In the genomic region with DNA sequence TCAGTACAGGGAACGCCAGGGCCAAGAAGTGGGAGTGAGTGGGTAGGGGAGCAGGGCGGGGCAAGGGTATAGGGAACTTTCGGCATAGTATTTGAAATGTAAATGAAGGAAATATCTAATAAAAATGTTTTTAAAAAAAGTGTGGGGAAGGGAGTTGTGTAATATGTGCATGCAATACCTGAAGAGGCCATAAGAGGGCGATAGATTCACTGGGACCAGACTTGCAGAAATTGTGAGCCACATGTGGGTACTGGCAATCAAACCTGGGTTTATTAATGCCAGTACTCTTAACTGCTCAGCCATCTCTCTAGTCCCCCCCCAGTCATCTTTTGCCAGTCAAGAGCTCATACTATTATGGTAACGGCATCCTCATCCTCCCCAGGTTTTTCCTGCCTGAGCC, we compare ENCODE assay signal across 9 mouse cellular contexts. TPM values are rescaled to one million over a fixed set of nuclear protein-coding genes. Genes with fewer than 3 reads are reported as not detected.
DNase-seq lines count a peak whose midpoint lies in the region; ATAC-seq and TF ChIP-seq lines count a peak whose summit lies in the region.
"Had no signal": no experiment of that assay in that cellular context is flagged by ENCODE, and none has a peak within 500 bp of the region (broad histone marks: within the 10 kb centered on the region; RNA-seq: fewer than 3 reads in every experiment).

No protein-coding gene starts in this region.

- intact Hi-C loops in heart, postnatal 10 days (cut with DNase I) = loop anchor here (10.0 kb wide), 2 partner anchors 216 to 316 kb away; a partner anchor contains a TSS

- no peak overlapping the region for H3K4me3 ChIP-seq in heart, embryonic 11.5 days (ENCODE audit: low read depth, low read length)
- H3K4me3 ChIP-seq in ES-E14 (ENCODE audit: insufficient read depth in 1 of 2, low read depth in 1 of 2, low read length in 2 of 2, poor library complexity in 1 of 2, severe bottlenecking in 1 of 2) = no peak overlapping the region
- no peak overlapping the region for H3K4me3 ChIP-seq in embryonic facial prominence, embryonic 11.5 days (ENCODE audit: low read depth, low read length)
- H3K4me3 ChIP-seq: erythroblast, embryonic 14.5 days had no signal

- no peaks in the 10 kb centered on the region for H3K9me3 ChIP-seq in heart, embryonic 11.5 days (replicated peaks; ENCODE audit: control insufficient read depth, low read length)
- H3K9me3 ChIP-seq in ES-E14 (ENCODE audit: control insufficient read depth, insufficient read depth, low read depth, low read length) = no peaks in the 10 kb centered on the region
- no peaks in the 10 kb centered on the region for H3K9me3 ChIP-seq in embryonic facial prominence, embryonic 11.5 days (replicated peaks; ENCODE audit: control insufficient read depth, low read length)

- no peaks in the 10 kb centered on the region for H3K4me1 ChIP-seq in heart, embryonic 11.5 days (ENCODE audit: control insufficient read depth, insufficient read depth, low read length)
- no peaks in the 10 kb centered on the region for H3K4me1 ChIP-seq in ES-E14 (ENCODE audit: control insufficient read depth in 2 of 2, insufficient read depth in 2 of 2, low read length in 2 of 2, poor library complexity in 1 of 2)
- no peaks in the 10 kb centered on the region for H3K4me1 ChIP-seq in embryonic facial prominence, embryonic 11.5 days (ENCODE audit: control insufficient read depth, insufficient read depth, low read length)

- in situ Hi-C loops in ES-E14 (cut with MboI; ENCODE audit: low sequenced_read_pairs in 2 of 2, unreplicated experiment in 2 of 2) = no loop called here

- H3K9ac ChIP-seq in heart, embryonic 11.5 days (ENCODE audit: low read depth, low read length) = no peak overlapping the region
- no peak overlapping the region for H3K9ac ChIP-seq in ES-E14 (ENCODE audit: insufficient read depth, low read depth, low read length, poor library complexity, severe bottlenecking)
- no peak overlapping the region for H3K9ac ChIP-seq in embryonic facial prominence, embryonic 11.5 days (replicated peaks; ENCODE audit: low read length)

- no peaks in the 10 kb centered on the region for H3K27me3 ChIP-seq in heart, embryonic 11.5 days (ENCODE audit: control insufficient read depth, insufficient read depth, low read length)
- H3K27me3 ChIP-seq in embryonic facial prominence, embryonic 11.5 days (ENCODE audit: control insufficient read depth, insufficient read depth, low read length) = no peaks in the 10 kb centered on the region

- H3K36me3 ChIP-seq in heart, embryonic 11.5 days (ENCODE audit: control insufficient read depth, insufficient read depth, low read length) = no peaks in the 10 kb centered on the region
- H3K36me3 ChIP-seq in ES-E14 (ENCODE audit: control insufficient read depth, insufficient read depth, low read length, poor library complexity, severe bottlenecking) = no peaks in the 10 kb centered on the region
- H3K36me3 ChIP-seq in embryonic facial prominence, embryonic 11.5 days (replicated peaks; ENCODE audit: control insufficient read depth, insufficient read depth, low read depth, low read length) = no peaks in the 10 kb centered on the region

- no peak overlapping the region for H3K27ac ChIP-seq in heart, embryonic 11.5 days (ENCODE audit: low read depth, low read length)
- H3K27ac ChIP-seq in ES-E14 (ENCODE audit: insufficient read depth, low read depth, low read length, poor library complexity, severe bottlenecking) = no peak overlapping the region
- no peak overlapping the region for H3K27ac ChIP-seq in embryonic facial prominence, embryonic 11.5 days (replicated peaks; ENCODE audit: low read depth, low read length)

- H3K4me2 ChIP-seq in heart, embryonic 11.5 days = no peak overlapping the region
- no peak overlapping the region for H3K4me2 ChIP-seq in embryonic facial prominence, embryonic 11.5 days (ENCODE audit: low read depth, low read length)

- peak; percentile 6 to 45 for DNase-seq in heart, postnatal 10 days
- DNase-seq in 416B (ENCODE audit: low read depth) = peak; percentile 73
- peak; percentile 46 for DNase-seq in ES-E14 (ENCODE audit: low read depth, low spot score)
- peak; percentile 45 for DNase-seq in embryonic facial prominence, embryonic 11.5 days (ENCODE audit: low spot score)
- DNase-seq in naive thymus-derived CD4-positive, alpha-beta T cell, adult 2 months (ENCODE audit: low read depth) = peak; percentile 76
- no peak for DNase-seq in right cerebral cortex, postnatal 4 days

- WGBS in heart, embryonic 11.5 days (ENCODE audit: insufficient replicate concordance) = 33% methylated on average over 5 of the region's 5 CpGs
- 38% methylated on average over 5 of the region's 5 CpGs for WGBS in embryonic facial prominence, embryonic 11.5 days

- ATAC-seq in heart, embryonic 11.5 days (replicated peaks; ENCODE audit: insufficient number of reproducible peaks, low FRiP score, low TSS enrichment) = no peak
- no peak for ATAC-seq in embryonic facial prominence, embryonic 11.5 days (replicated peaks; ENCODE audit: insufficient number of reproducible peaks, low FRiP score, low TSS enrichment, low read depth)
- ATAC-seq in megakaryocyte-erythroid progenitor cell, adult 5-6 weeks (replicated peaks; ENCODE audit: low FRiP score, low TSS enrichment, poor library complexity, severe bottlenecking) = no peak

TF ChIP-seq in ES-E14, 5 proteins besides CTCF, POLR2A, EP300 and RAD21:
- TF ChIP-seq ZNF384 (IDR thresholded peaks at IDR 0.05; ENCODE audit: low read depth, low read length) = no peak
- TF ChIP-seq HCFC1 (IDR thresholded peaks at IDR 0.05; ENCODE audit: borderline replicate concordance, insufficient read depth, low read length) = no peak
- TF ChIP-seq MAFK (IDR thresholded peaks at IDR 0.05; ENCODE audit: insufficient read depth, low read depth, low read length) = no peak
- TF ChIP-seq CHD2 (IDR thresholded peaks at IDR 0.05; ENCODE audit: low read depth, low read length) = no peak
- 0 out of 2 replicates have a peak, but pooled peaks have one; percentile 1 for TF ChIP-seq ZC3H11A (IDR thresholded peaks at IDR 0.05; ENCODE audit: borderline replicate concordance, low read depth, low read length)

RNA-seq across cellular contexts. Expression of a gene that starts 12.4 kb away (rescaled TPM):
- total RNA-seq in heart, postnatal 10 days (2021) = not detected
- 0.17 TPM in 1 of 2 replicates, not detected in the other for polyA plus RNA-seq in heart, embryonic 11.5 days (2014; fragmentation: Nextera tagmentation; extraction: Ambion mirVana)
- total RNA-seq in ES-E14 (2012; rRNA removed) = 0.11 and 0.45 TPM in 2 replicates
- 0.38 TPM in 1 of 2 replicates, not detected in the other for polyA plus RNA-seq in embryonic facial prominence, embryonic 11.5 days (2014; fragmentation: Nextera tagmentation; extraction: Ambion mirVana)
- not detected in 2 replicates for total RNA-seq in megakaryocyte-erythroid progenitor cell, adult 5-6 weeks (2014; fragmentation: Nextera tagmentation)
- not detected in 2 replicates for total RNA-seq in megakaryocyte-erythroid progenitor cell, adult 5-6 weeks (2017)
- polyA plus RNA-seq: erythroblast, embryonic 14.5 days had no signal

RNA-seq across cellular contexts. Expression of a gene that starts 52.5 kb away (rescaled TPM):
- under 1 TPM in 1 of 2 experiments, not detected in 1; 0.52 TPM for total RNA-seq in heart, postnatal 10 days (2021)
- 0.34 and 0.99 TPM in 2 replicates for polyA plus RNA-seq in heart, embryonic 11.5 days (2014; fragmentation: Nextera tagmentation; extraction: Ambion mirVana)
- total RNA-seq in ES-E14 (2012; rRNA removed) = 0.58 and 1.2 TPM in 2 replicates
- polyA plus RNA-seq in embryonic facial prominence, embryonic 11.5 days (2014; fragmentation: Nextera tagmentation; extraction: Ambion mirVana) = 0.13 TPM in 1 of 2 replicates, not detected in the other
- 0.32 and 2.3 TPM in 2 replicates for total RNA-seq in megakaryocyte-erythroid progenitor cell, adult 5-6 weeks (2014; fragmentation: Nextera tagmentation)
- total RNA-seq in megakaryocyte-erythroid progenitor cell, adult 5-6 weeks (2017) = 0.11 and 1.2 TPM in 2 replicates
- polyA plus RNA-seq: erythroblast, embryonic 14.5 days had no signal
